Mouse (Mus musculus): ENCODE measurements around the gene Nkain1.

The Nkain1 gene

DNA sequence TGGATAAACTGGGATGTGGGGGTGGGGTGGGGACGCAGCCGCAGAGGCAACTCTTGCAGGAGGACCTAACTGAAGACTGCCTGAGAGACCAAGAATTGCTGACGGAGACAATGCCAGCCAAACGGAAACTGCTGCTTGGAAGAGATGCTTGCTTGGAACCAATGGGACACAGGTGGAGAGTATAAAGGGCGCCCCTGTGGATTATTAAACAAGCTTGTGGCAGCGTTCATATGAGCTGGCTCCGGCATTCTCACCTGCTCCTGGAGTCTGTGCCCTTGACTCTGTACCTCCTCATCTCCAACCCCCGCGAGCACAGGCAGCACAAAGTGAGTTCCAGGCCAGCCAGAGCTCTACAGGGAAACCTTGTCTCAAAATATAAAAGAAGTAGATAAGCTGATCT is 23.5 kb downstream of the Nkain1 start:
- DNase-seq: no peak

DNA sequence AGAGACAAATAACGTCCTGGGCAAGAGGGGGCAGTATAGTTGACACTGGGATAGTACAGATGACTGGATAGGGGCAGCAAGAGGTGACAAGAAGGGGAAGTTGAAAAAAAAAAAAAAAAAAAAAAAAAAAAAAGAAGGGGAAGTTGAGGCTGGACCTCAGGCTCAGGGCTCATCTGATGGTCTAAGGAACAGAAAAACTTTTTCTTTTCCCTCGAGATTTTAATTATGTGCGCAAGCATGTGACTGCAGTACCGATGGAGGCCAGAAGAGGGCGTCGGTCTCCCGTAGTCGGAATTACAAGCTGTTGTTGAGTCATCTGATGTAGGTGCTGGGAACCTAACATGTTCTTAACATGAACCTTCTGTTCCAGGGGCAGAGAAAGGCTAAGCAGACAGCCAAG is 24.8 kb downstream of the Nkain1 start:
- DNase-seq: no peak

DNA sequence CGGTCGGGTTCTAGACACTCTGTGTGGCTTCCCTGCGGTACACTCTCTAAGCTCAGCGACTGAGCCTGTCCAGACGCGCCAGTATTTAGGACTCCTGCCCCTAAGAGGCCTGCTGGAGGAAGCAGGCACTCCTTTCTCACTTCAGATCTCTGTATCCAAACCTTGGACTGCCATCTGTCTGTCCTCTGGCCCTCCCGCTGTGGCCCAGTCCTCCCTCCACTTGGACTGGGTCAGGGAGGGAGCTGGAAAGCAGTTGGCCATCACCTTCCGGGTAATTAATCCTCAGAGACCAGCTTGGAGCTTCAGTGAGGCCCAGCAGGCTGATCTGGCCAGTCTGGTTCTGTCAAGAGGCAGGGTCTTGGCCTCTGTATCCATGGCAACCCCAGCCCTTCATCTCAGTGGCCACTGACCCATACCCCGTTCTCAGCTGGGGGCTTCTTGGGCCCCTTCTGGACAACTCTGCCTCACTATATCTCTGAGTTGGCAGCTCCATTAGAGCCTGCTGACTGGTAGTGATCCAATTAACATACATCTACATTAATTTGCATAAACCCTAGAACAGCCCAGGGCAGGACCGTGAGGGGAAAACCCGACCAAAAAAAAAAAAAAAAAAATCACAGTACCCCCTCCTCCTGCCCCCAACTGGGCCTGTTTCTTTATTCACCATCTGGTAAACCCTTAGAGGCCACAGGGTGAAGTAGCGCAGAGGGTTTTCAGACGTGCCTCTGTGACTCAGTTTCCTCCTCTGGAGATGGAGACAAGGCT is 27.0 kb downstream of the Nkain1 start:
- peak; percentile 93 for DNase-seq

DNA sequence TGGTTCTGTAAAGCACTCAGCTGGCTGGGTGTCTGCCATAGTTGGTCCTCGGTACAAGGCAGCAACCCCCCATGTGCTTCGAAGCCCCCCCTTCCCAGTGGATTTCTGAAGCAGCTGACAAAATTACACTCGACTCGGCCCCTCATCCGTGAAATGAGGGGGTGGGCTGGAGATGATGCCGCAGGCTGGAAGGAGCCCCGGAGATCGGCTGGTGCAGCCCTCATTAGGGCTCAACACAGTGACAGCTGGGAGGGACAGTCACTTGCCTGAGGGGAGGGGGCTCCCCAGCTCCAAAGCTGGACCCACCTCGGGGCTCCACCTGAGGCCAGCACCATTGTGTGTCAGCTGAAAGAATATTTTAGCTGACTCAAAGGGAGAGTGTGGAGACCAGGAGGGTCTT is 29.6 kb downstream of the Nkain1 start:
- no peak for DNase-seq

DNA sequence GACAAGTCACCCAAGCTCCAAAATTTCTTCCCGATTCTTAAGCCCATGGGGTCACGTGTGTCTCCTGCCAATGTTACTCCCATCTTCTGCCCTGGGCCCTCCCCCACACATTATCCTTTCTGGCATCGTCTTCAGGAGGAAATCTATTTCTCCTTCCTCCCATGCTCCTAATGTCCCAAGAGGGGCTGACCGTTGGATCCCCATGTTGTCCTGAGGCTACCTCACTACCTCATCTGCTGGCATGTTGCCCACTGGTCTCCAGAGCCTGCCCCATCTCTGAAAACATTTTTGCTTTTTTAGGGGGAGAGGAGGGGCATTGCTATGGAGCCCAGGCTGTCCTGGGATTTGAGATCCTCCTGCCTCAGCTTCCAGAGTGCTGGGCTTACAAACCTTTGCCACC is 30.9 kb downstream of the Nkain1 start:
- DNase-seq: peak; percentile 66

DNA sequence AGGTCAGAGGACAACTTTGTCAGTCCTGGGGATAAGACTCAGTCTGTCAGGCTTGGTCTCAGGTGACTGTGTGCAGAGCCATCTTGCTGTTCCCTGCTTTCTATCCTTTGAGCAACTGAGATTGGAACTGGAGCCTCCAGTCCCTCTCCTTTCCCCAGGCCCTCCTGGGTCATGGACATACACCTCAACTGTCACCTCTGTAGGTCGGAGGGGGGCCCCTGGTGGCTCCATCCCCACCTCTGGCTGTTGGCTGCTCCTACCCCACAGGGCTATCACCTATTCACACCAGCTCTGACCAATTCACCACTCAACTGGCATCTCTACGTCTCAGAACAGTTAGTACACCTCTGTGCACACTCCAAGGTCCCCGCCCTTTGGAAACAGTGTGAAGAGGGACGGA is 33.1 kb downstream of the Nkain1 start:
- peak; percentile 63 for DNase-seq

DNA sequence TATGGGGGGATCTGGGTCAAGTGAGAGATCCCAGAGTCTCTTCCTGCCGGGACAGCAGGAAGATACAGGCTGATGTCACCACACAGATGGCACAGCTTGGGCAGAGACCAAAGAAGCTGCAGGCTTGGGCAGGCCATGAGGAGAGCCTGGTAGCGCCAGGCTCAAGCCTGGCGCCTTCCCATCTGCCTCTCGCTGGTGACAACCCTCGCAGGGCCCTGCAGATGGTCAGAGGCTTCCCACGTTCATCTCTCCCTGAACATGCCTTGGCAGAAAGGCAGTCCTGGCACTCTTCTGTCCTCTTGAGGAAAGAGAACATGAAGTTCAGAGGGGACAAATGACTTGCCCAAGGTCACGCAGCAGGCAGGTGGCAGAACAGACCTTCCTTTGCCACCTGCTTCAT is 34.3 kb downstream of the Nkain1 start:
- DNase-seq: peak; percentile 98

DNA sequence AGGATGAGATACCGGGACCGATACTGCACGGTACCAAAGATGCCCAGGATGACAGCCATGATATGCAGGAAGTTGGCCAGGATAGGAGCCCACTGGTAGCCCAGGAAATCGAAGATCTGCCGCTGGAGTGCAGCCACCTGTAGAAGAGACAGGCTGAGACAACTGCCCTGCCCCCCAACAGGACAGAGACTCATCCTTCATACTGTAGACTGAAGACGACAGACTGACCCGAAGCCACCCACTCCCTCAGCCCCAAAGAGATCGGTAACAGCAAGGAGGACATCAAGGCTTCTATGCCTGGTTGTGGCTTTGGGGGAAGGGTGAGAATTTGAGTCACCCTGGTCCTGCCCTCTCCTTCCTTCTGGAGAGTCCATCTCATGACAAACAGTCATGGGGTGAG is 34.9 kb downstream of the Nkain1 start:
- no peak for DNase-seq

DNA sequence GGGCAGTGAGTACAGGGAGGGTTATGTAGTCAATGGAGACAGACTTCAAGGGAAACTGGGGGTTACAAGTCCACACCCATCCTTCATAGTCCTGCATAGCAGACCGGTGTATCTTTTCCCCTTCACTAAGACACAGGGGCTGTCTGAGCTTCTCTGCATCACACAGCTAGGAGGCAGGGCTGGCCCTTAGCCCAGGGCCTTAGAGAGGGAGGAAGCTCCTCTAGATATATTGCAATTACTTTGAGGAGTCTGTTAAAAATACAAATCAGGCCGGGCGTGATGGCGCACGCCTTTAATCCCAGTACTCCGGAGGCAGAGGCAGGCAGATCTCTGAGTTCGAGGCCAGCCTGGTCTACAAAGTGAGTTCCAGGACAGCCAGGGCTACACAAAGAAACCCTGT is 36.6 kb downstream of the Nkain1 start:
- DNase-seq: peak; percentile 56

DNA sequence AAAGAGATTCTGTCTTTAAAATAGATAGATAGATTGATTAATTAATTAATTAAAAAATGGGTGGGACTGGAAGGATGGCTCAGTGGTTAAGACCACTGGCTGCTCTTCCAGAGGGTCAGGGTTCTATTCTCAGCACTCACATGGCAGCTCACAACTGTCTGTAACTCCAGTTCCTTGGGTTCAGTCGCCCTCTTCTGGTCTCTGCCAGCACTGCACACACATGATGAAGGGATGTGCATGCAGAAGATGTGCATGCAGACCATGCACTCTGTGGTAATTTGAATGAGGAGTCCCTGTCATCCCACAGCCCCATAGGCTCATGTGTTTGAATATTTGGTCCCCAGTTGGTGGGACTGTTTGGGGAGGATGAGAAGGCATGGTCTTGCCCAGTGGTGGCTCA is 38.2 kb downstream of the Nkain1 start:
- DNase-seq: peak; percentile 35

DNA sequence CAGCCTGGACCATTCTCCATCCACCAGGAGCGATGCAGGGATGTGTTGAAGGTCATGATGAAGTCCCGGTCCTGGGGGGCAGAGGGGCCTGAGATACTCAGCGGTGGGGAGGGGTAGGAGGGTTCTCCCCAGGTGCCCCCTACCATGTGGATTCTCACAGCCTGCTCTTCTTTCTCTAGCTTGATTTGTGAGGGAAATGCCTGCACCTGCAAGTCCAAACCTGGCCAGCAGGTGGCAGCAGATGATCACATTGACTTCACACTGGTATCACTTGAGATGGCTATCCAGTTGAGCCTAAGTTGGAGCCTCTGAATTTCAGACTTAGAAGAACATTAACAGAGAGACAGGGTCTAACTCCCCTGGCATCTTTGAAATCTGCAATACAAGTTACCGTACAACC is 40.0 kb downstream of the Nkain1 start:
- peak; percentile 87 for DNase-seq

DNA sequence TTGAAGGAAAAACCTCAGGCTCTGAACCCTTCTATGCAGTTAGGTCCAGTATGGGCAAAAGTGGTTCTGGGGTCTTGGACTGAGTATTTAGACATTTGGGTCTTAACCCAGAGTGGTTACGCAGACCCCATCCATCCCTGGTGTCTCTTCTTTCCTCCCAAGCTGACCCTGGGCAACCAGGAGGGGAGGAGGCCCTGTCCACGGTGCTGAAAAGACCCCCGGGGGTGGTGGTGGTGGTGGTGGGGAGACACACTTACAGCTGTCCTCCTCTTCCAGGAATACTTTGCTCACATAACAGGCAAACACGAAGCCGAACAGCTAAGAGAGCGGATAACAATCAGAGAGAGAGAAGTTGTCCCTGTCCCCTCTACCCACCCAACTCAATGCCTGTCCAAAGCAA is 41.6 kb downstream of the Nkain1 start:
- no peak for DNase-seq

DNA sequence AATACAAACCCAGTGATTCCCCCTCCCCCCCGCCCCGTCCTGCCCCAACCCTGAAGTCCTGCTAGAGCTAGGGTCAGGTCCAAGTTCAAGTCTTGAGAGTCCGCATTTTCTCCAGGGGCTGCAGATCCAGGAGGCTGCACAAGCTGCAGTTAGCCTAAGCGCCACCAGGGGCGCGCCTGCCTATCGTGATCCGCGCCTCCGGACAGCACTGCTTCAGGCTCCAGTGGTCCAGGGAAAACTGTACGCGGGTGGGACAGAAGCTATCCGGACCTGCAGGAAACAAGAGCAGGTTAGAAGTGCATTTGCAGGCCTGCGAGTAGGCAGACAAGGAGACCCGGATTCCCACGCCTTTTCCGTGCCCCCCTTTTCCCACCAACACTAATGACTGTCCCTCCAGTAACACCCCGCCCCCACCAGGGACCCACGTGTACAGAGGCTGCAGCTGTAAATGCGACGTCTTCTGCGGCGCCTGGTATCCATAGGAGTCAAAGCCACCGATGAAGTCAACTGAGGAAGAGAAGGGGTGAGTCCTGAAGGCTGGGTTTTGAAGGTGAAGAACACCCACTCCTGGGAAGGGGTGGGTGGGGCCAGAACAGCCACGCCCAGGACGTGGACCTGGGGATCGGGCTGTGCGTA is 42.2 kb downstream of the Nkain1 start:
- DNase-seq: peak; percentile 73

DNA sequence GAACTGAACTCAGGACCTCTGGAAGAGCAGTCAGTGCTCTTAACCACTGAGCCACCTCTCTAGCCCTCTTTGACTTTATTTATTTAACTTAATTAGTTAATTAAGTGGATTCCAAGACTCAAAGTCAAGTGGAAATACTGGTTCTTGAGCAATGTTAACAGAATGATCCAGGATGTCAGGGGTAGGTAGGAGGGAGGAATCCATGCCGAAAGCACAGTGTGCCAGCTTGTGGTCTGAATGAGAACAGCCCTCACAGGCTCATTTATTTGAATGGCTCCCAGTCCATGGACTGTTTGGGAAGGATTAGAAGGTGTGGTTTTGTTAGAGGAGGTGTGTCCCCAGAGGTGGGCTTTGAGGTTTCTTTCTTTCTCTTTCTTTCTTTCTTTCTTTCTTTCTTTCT is 46.2 kb downstream of the Nkain1 start:
- no peak for DNase-seq

DNA sequence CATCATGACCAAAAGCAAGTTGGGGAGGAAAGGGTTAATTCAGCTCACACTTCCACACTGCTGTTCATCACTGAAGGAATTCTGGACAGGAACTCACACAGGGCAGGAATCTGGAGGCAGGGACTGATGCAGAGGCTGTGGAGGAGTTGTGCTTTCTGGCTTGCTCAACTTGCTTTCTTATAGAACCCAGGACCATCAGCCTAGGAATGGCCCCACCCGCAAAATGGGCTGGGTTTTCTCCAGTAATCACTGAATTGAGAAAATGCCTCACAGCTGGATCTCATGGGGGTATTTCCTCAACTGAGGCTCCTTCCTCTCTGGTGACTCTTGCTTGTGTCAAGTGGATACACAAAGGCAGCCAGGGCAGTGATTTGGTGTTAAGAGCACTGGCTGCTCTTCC is 48.9 kb downstream of the Nkain1 start:
- no peak for DNase-seq

DNA sequence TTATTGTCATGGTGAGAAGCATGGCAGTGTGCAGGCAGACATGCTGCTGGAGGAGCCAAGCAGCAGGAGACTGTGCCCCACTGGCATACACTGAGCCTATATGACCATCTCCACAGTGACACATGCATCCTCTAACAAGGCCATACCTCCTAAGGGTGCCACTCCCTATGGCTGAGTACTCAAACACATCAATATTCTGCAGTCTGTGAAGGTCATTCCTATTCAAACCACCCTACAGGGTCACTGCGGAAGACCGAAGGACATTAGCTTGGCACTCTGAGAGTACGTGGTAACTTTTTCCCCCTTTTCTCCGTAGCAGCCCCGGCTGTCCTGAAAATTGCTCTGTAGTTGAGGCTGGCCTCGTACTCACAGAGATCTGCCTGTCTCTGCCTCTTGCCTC is 52.5 kb downstream of the Nkain1 start:
- DNase-seq: no peak

DNA sequence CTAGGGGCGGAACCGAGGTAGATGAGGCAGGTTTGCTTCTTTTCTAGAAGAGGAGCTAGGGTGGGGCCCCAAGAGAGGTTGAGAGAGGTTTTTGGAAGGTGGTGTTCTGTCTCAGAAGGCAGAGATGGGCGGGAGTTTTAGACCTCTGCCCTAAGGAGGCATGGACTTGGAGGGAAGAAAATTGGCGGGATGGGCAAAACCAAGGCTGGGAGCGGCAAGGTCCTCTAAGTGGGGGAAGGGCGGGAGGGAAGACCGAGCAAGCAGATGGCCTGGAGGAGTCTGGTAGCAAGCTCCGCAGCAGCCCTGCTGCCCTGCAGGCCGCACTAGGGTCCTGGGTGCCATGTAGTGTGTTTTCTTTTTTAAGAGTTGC is 53.5 kb downstream of the Nkain1 start:
- no peak for DNase-seq

DNA sequence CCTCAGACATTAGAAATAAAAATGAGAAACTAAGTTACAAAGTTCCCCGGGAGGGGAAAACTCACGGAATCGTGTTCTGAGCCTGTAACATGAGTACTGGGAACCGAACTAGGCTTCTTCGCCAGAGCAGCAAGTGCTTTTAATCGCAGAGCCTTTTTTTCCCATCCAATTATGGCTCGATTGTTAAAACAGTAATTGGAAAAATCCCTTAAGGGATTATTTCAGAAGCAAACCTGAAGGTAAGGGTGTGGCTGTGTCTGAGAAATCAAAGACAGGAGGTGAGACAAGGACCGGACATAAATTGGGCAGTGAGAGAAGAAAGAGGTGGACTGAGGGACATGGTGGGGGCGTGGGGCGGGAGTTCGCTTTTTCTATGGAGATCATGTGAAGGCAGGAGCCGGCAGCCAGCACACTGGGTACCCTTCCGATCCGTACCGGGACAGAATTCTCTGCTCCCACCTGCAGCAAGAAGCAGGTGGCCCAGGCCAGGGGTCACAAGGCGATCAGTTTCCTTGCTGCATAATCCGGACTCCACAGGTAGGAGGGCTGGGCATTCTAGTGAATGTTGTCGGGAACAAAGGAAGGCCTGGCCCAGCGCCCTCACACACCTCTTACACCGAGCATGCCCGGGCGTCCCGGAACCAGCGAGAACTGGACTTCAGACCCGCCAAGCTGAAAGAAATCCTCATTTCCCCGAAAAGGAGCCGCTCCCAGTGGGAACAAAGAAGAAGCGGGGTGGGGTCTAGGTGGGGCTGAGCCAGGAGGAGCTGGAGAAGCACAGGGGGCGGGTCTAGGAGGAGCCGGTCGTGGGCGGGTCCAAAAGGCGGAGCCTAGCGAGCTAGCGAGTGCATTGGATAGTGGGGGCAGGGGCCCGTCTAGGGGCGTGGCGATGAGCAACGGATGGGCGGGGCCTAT is 54.1 kb downstream of the Nkain1 start:
- peak; percentile 93 for DNase-seq

DNA sequence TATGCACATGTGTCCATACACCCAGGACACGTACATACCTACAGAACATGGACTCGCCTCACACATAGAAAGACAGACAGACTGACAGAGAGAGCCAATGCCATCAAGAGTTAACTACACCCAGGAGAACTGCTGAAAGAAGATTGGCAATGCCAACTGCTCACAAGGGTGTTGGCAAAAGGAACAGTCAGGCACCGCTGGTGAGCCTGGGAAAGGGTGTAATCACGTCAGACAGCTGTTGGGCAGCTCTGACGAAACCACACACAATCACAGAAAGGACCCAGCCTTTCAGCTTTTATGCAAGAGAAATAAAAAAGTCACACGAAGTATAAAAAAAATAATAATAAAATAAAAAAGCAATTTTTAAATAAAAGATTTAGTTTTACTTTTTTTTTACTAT is 57.5 kb downstream of the Nkain1 start:
- DNase-seq: no peak

Data from cerebellum, adult 9-11 months (tissue).